ENCODE assay signal across 23 mouse cellular contexts in the genomic region with DNA sequence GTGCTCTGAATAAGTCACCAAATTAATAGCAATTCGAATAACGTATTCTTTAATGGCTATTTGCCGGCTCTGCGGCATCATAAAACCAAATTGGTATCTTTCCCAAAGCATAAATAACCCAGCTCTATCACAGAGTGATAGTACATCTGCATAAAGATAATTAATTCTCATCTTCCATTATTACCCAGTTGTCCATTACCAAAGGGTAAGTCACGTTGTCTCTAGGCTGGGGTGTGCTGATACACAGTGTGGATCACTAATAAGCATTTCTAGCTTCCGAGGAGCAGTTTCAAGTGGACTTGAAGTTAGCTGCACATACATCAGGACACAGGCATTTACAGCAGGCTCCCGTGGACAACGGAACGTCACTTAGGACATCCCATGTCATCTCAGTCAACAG.
"Had no signal": no experiment of that assay in that cellular context is flagged by ENCODE, and none has a peak within 500 bp of the region (broad histone marks: within the 10 kb centered on the region; RNA-seq: fewer than 3 reads in every experiment).

No protein-coding gene starts in this region.

- H3K9me3 ChIP-seq: heart, embryonic 10.5 days; heart, embryonic 12.5 days; hindbrain, embryonic 10.5 days; hindbrain, embryonic 15.5 days; intestine, embryonic 15.5 days; limb, embryonic 13.5 days; limb, embryonic 15.5 days; liver, embryonic 12.5 days had no signal

- DNase-seq: gastrocnemius, adult 2 months; gastrocnemius, postnatal 10 days; gastrocnemius, postnatal 25 days; heart, adult 2 months; heart, postnatal 10 days; heart, postnatal 4 days; kidney, adult 18-20 months; kidney, adult 8-10 months; kidney, postnatal 10 days; kidney, postnatal 25 days; kidney, postnatal 4 days; left cerebral cortex, postnatal 4 days had no signal

- H3K4me1 ChIP-seq: hindbrain, embryonic 15.5 days; liver, embryonic 12.5 days had no signal

- H3K9ac ChIP-seq: heart, embryonic 12.5 days; hindbrain, embryonic 15.5 days; intestine, embryonic 15.5 days; limb, embryonic 13.5 days; limb, embryonic 15.5 days; liver, embryonic 12.5 days had no signal

- H3K27ac ChIP-seq: gastrocnemius, adult 2 months; heart, adult 2 months; heart, embryonic 10.5 days; hindbrain, embryonic 10.5 days; hindbrain, embryonic 15.5 days; intestine, embryonic 15.5 days; layer of hippocampus, adult 2 months; limb, embryonic 15.5 days; liver, embryonic 12.5 days had no signal

- ATAC-seq: inflammation-experienced regulatory T-cells, adult 6 months; intestine, embryonic 15.5 days; intestine, postnatal 0 days; liver, embryonic 12.5 days had no signal

- H3K27me3 ChIP-seq: heart, embryonic 12.5 days; hindbrain, embryonic 15.5 days; intestine, embryonic 15.5 days; limb, embryonic 13.5 days; limb, embryonic 15.5 days; liver, embryonic 12.5 days had no signal

- H3K4me3 ChIP-seq: gastrocnemius, adult 2 months; heart, adult 2 months; heart, embryonic 10.5 days; heart, embryonic 12.5 days; hindbrain, embryonic 10.5 days; hindbrain, embryonic 15.5 days; intestine, embryonic 15.5 days; layer of hippocampus, adult 2 months; limb, embryonic 13.5 days; limb, embryonic 15.5 days; liver, embryonic 12.5 days had no signal

- H3K4me2 ChIP-seq: heart, embryonic 12.5 days; hindbrain, embryonic 15.5 days; intestine, embryonic 15.5 days; limb, embryonic 13.5 days; limb, embryonic 15.5 days; liver, embryonic 12.5 days had no signal

- H3K36me3 ChIP-seq: heart, embryonic 10.5 days; heart, embryonic 12.5 days; hindbrain, embryonic 10.5 days; hindbrain, embryonic 15.5 days; intestine, embryonic 15.5 days; limb, embryonic 13.5 days; limb, embryonic 15.5 days; liver, embryonic 12.5 days had no signal
